Mouse (Mus musculus): Measurements from ENCODE around the gene C1ql4.

- TF ChIP-seq CTCF (IDR thresholded peaks at IDR 0.05): no peak
- no peak for TF ChIP-seq POLR2A (IDR thresholded peaks at IDR 0.05; ENCODE audit: insufficient read depth, low read depth, low read length)
- no peak for TF ChIP-seq EP300 (IDR thresholded peaks at IDR 0.05; ENCODE audit: insufficient read depth, low read depth, low read length)
Measured at GRCm38 (mm10) chr15:99053373-99053772, 34.2 kb downstream of the C1ql4 start.

Data from heart, adult 2 months (tissue).